Mouse (Mus musculus): ENCODE measurements around the gene Card6. TPM values are rescaled to one million over a fixed set of nuclear protein-coding genes. Genes with fewer than 3 reads are reported as not detected.

Card6 gene
- polyA plus RNA-seq, 1 experiment from 2014 or later: 0.32 TPM

GRCm38 (mm10) chr15:5106293-5106692, 2.0 kb downstream of the Card6 start:
- Histone ChIP-seq H3K4me2 (no peak overlapping the region), H3K36me3 (no peaks in the 10 kb centered on the region), H3K27me3 (replicated peaks) (no peaks in the 10 kb centered on the region), H3K9me3 (replicated peaks) (no peaks in the 10 kb centered on the region), H3K27ac (replicated peaks) (no peak overlapping the region), H3K9ac (replicated peaks) (no peak overlapping the region), H3K4me3 (replicated peaks) (no peak overlapping the region), H3K4me1 (no peaks in the 10 kb centered on the region)
- no peak for ATAC-seq (ENCODE audit: low FRiP score)
- WGBS: 55% methylated on average over 2 of the region's 2 CpGs

GRCm38 (mm10) chr15:5105891-5106290, 2.4 kb downstream of the Card6 start:
- 84% methylated on average over 6 of the region's 6 CpGs for WGBS
- Histone ChIP-seq H3K36me3 (no peaks in the 10 kb centered on the region), H3K9ac (replicated peaks) (no peak overlapping the region), H3K27ac (replicated peaks) (no peak overlapping the region), H3K4me1 (no peaks in the 10 kb centered on the region), H3K9me3 (replicated peaks) (no peaks in the 10 kb centered on the region), H3K27me3 (replicated peaks) (no peaks in the 10 kb centered on the region), H3K4me3 (replicated peaks) (no peak overlapping the region), H3K4me2 (no peak overlapping the region)
- ATAC-seq (ENCODE audit: low FRiP score): no peak

GRCm38 (mm10) chr15:5102312-5102711, 6.0 kb downstream of the Card6 start:
- WGBS: 96% methylated on average over 4 of the region's 4 CpGs
- ATAC-seq (ENCODE audit: low FRiP score): no peak
- Histone ChIP-seq H3K9ac (replicated peaks) (no peak overlapping the region), H3K9me3 (replicated peaks) (no peaks in the 10 kb centered on the region), H3K4me1 (no peaks in the 10 kb centered on the region), H3K27ac (replicated peaks) (no peak overlapping the region), H3K4me3 (replicated peaks) (no peak overlapping the region), H3K36me3 (no peaks in the 10 kb centered on the region), H3K27me3 (replicated peaks) (no peaks in the 10 kb centered on the region), H3K4me2 (no peak overlapping the region)

- Histone ChIP-seq H3K9me3 (replicated peaks) (no peaks in the 10 kb centered on the region), H3K36me3 (no peaks in the 10 kb centered on the region), H3K4me2 (no peak overlapping the region), H3K4me1 (no peaks in the 10 kb centered on the region), H3K27ac (replicated peaks) (no peak overlapping the region), H3K4me3 (replicated peaks) (no peak overlapping the region), H3K27me3 (replicated peaks) (no peaks in the 10 kb centered on the region), H3K9ac (replicated peaks) (no peak overlapping the region)
- 100% methylated on average over 1 of the region's 1 CpGs for WGBS
- ATAC-seq (ENCODE audit: low FRiP score): no peak
These were observed 11.0 kb downstream of the Card6 start for GRCm38 (mm10) chr15:5097376-5097775.

- H3K4me2 ChIP-seq: no peak overlapping the region
- H3K4me1 ChIP-seq: no peaks in the 10 kb centered on the region
- no peaks in the 10 kb centered on the region for H3K36me3 ChIP-seq
- H3K27ac ChIP-seq (replicated peaks): no peak overlapping the region
- H3K9ac ChIP-seq (replicated peaks): no peak overlapping the region
- no peaks in the 10 kb centered on the region for H3K9me3 ChIP-seq (replicated peaks)
- H3K27me3 ChIP-seq (replicated peaks): no peaks in the 10 kb centered on the region
- WGBS: 84% methylated on average over 11 of the region's 11 CpGs
- no peak for ATAC-seq (ENCODE audit: low FRiP score)
- no peak overlapping the region for H3K4me3 ChIP-seq (replicated peaks)
These were observed 12.6 kb downstream of the Card6 start for GRCm38 (mm10) chr15:5095534-5096301.

- no peak overlapping the region for H3K4me2 ChIP-seq
- H3K4me1 ChIP-seq: 0 out of 2 replicates have a peak, but pooled peaks cover 2% of the 10 kb centered on the region
- H3K27ac ChIP-seq (replicated peaks): no peak overlapping the region
- H3K36me3 ChIP-seq: no peaks in the 10 kb centered on the region
- H3K27me3 ChIP-seq (replicated peaks): no peaks in the 10 kb centered on the region
- no peak overlapping the region for H3K4me3 ChIP-seq (replicated peaks)
- no peak overlapping the region for H3K9ac ChIP-seq (replicated peaks)
- WGBS: 86% methylated on average over 10 of the region's 10 CpGs
- no peaks in the 10 kb centered on the region for H3K9me3 ChIP-seq (replicated peaks)
- no peak for ATAC-seq (ENCODE audit: low FRiP score)
These were observed 18.2 kb downstream of the Card6 start for GRCm38 (mm10) chr15:5090131-5090530.

GRCm38 (mm10) chr15:5088850-5089608, 19.3 kb downstream of the Card6 start:
- no peaks in the 10 kb centered on the region for H3K36me3 ChIP-seq
- H3K4me3 ChIP-seq (replicated peaks): no peak overlapping the region
- no peaks in the 10 kb centered on the region for H3K9me3 ChIP-seq (replicated peaks)
- no peak overlapping the region for H3K4me2 ChIP-seq
- no peaks in the 10 kb centered on the region for H3K27me3 ChIP-seq (replicated peaks)
- ATAC-seq (ENCODE audit: low FRiP score): peak; percentile 69; the same call in 1 of the 2 replicates
- H3K4me1 ChIP-seq: 0 out of 2 replicates have a peak, but pooled peaks cover 2% of the 10 kb centered on the region
- no peak overlapping the region for H3K27ac ChIP-seq (replicated peaks)
- H3K9ac ChIP-seq (replicated peaks): no peak overlapping the region
- 42% methylated on average over 7 of the region's 7 CpGs for WGBS

- H3K4me1 ChIP-seq: 0 out of 2 replicates have a peak, but pooled peaks cover 2% of the 10 kb centered on the region
- H3K4me3 ChIP-seq (replicated peaks): no peak overlapping the region
- H3K27ac ChIP-seq (replicated peaks): no peak overlapping the region
- H3K9ac ChIP-seq (replicated peaks): no peak overlapping the region
- no peaks in the 10 kb centered on the region for H3K27me3 ChIP-seq (replicated peaks)
- ATAC-seq (ENCODE audit: low FRiP score): no peak
- no peaks in the 10 kb centered on the region for H3K36me3 ChIP-seq
- H3K9me3 ChIP-seq (replicated peaks): no peaks in the 10 kb centered on the region
- no peak overlapping the region for H3K4me2 ChIP-seq
- WGBS: 16% methylated on average over 2 of the region's 2 CpGs
These were observed 22.2 kb downstream of the Card6 start for GRCm38 (mm10) chr15:5086162-5086561.

GRCm38 (mm10) chr15:5081235-5081634, 27.1 kb downstream of the Card6 start:
- Histone ChIP-seq H3K36me3 (no peaks in the 10 kb centered on the region), H3K27me3 (replicated peaks) (no peaks in the 10 kb centered on the region), H3K9ac (replicated peaks) (no peak overlapping the region), H3K4me2 (no peak overlapping the region), H3K9me3 (replicated peaks) (no peaks in the 10 kb centered on the region), H3K27ac (replicated peaks) (no peak overlapping the region), H3K4me3 (replicated peaks) (no peak overlapping the region), H3K4me1 (no peaks in the 10 kb centered on the region)
- WGBS: 71% methylated on average over 1 of the region's 1 CpGs
- ATAC-seq (ENCODE audit: low FRiP score): no peak

GRCm38 (mm10) chr15:5068801-5069518, 39.4 kb downstream of the Card6 start:
- H3K9me3 ChIP-seq (replicated peaks): no peaks in the 10 kb centered on the region
- peak; percentile 86 for ATAC-seq (ENCODE audit: low FRiP score)
- H3K4me3 ChIP-seq (replicated peaks): no peak overlapping the region
- H3K9ac ChIP-seq (replicated peaks): no peak overlapping the region
- no peaks in the 10 kb centered on the region for H3K36me3 ChIP-seq
- H3K27me3 ChIP-seq (replicated peaks): no peaks in the 10 kb centered on the region
- H3K4me1 ChIP-seq: no peaks in the 10 kb centered on the region
- H3K4me2 ChIP-seq: no peak overlapping the region
- no peak overlapping the region for H3K27ac ChIP-seq (replicated peaks)
- WGBS: 58% methylated on average over 15 of the region's 15 CpGs

GRCm38 (mm10) chr15:5063635-5064034, 44.7 kb downstream of the Card6 start, which contains the start of gene C7:
Gene C7 (minus strand): TSS chr15:5063740.
- Histone ChIP-seq H3K36me3 (no peaks in the 10 kb centered on the region), H3K27ac (replicated peaks) (no peak within 1 kb of the TSS), H3K9ac (replicated peaks) (no peak within 1 kb of the TSS), H3K27me3 (replicated peaks) (no peaks in the 10 kb centered on the region), H3K4me1 (no peaks in the 10 kb centered on the region), H3K4me2 (no peak within 1 kb of the TSS), H3K9me3 (replicated peaks) (no peaks in the 10 kb centered on the region), H3K4me3 (replicated peaks) (no peak within 1 kb of the TSS)
- ATAC-seq (ENCODE audit: low FRiP score): no peak
